Mouse (Mus musculus) heart, embryonic 15.5 days (tissue): ENCODE results near the gene Bud31. TPM values are rescaled to one million over a fixed set of nuclear protein-coding genes. Genes with fewer than 3 reads are reported as not detected.
A peak's percentile ranks its signal among the peaks of the same experiment; 100 is the strongest.

ENCODE experiments used
- ATAC-seq: fragments of 200-750 bp; cut with Nextera tagmentation; replicated peaks from 2 replicates; pipeline ENCODE4 v1.8.0; 2017; ENCODE audit warnings: low read depth, moderate TSS enrichment; ENCODE audit not compliant: insufficient number of reproducible peaks, insufficient read depth, low FRiP score
- H3K27ac ChIP-seq: fragments of 300-500 bp; sonication (generic); 2 replicates; pipeline ENCODE4 v1.5.1; 2015; ENCODE audit warnings: mild to moderate bottlenecking, inconsistent platforms
- H3K27me3 ChIP-seq: fragments of 300-500 bp; sonication (generic); 2 replicates; pipeline ENCODE4 v1.6.1; 2015; ENCODE audit warnings: inconsistent platforms
- H3K36me3 ChIP-seq: fragments of 300-500 bp; sonication (generic); 2 replicates; pipeline ENCODE4 v1.6.1; 2015; ENCODE audit warnings: mild to moderate bottlenecking, inconsistent platforms
- H3K4me1 ChIP-seq: fragments of 300-500 bp; sonication (generic); replicated peaks from 2 replicates; pipeline ENCODE4 v1.6.1; 2015; ENCODE audit warnings: inconsistent platforms
- H3K4me2 ChIP-seq: fragments of 300-500 bp; sonication (generic); 2 replicates; pipeline ENCODE4 v1.6.1; 2015; ENCODE audit warnings: inconsistent platforms, mild to moderate bottlenecking, moderate library complexity
- H3K4me3 ChIP-seq: fragments of 300-500 bp; sonication (generic); 2 replicates; pipeline ENCODE4 v1.5.1; 2015; ENCODE audit warnings: mild to moderate bottlenecking, inconsistent platforms
- H3K9ac ChIP-seq: fragments of 300-500 bp; sonication (generic); 2 replicates; pipeline ENCODE4 v1.6.1; 2015; ENCODE audit warnings: mild to moderate bottlenecking, inconsistent platforms
- H3K9me3 ChIP-seq: fragments of 300-500 bp; sonication (generic); replicated peaks from 2 replicates; pipeline ENCODE4 v1.6.1; 2016; ENCODE audit warnings: inconsistent platforms
- WGBS: fragments of 180-500 bp; shearing (Covaris S2); methylation state at CpG from one replicate; pipeline ENCODE4 v1.1.7; 2015; ENCODE audit warnings: mixed read lengths; 5-methylcytosine and 5-hydroxymethylcytosine counted together
- polyA plus RNA-seq: library from polyadenylated mRNA; unstranded; fragments of >200 nt; fragmentation: Nextera tagmentation; extraction: Ambion mirVana; gene quantifications from 2 replicates; pipeline ENCODE4 v1.2.1, GENCODE M21; 2015

Bud31 gene
- polyA plus RNA-seq, 1 experiment from 2014 or later, result 113 TPM

- 0% methylated on average over 48 of the region's 53 CpGs for WGBS
- peak within 1 kb of the TSS; percentile 87 for H3K9ac ChIP-seq
- peak; percentile 64 for ATAC-seq
- peaks cover 13% of the 10 kb centered on the region; the same call in 1 of the 2 replicates for H3K36me3 ChIP-seq
- peak within 1 kb of the TSS; percentile 86 for H3K27ac ChIP-seq
- no peaks in the 10 kb centered on the region for H3K9me3 ChIP-seq
- H3K4me3 ChIP-seq, result peak within 1 kb of the TSS; percentile 87
- no peaks in the 10 kb centered on the region for H3K27me3 ChIP-seq
- H3K4me1 ChIP-seq, result peaks cover 32% of the 10 kb centered on the region
- H3K4me2 ChIP-seq, result peak within 1 kb of the TSS; percentile 95
These were observed 26.0 kb upstream of the Bud31 start, which contains the start of gene Arpc1b for GRCm38 (mm10) chr5:145114071-145114605. Arpc1b (plus strand) TSS chr5:145114215.

GRCm38 (mm10) chr5:145114606-145115473, 25.3 kb upstream of the Bud31 start:
- 12% methylated on average over 40 of the region's 40 CpGs for WGBS
- peak overlapping the region; percentile 87 for H3K4me3 ChIP-seq
- no peaks in the 10 kb centered on the region for H3K9me3 ChIP-seq
- no peaks in the 10 kb centered on the region for H3K27me3 ChIP-seq
- H3K4me1 ChIP-seq, result peaks cover 32% of the 10 kb centered on the region
- peak; percentile 27 for ATAC-seq
- peak overlapping the region; percentile 95 for H3K4me2 ChIP-seq
- peak overlapping the region; percentile 86 for H3K27ac ChIP-seq
- peak overlapping the region; percentile 87 for H3K9ac ChIP-seq
- peaks cover 6% of the 10 kb centered on the region; the same call in 1 of the 2 replicates for H3K36me3 ChIP-seq

- 92% methylated on average over 5 of the region's 5 CpGs for WGBS
These were observed 24.4 kb upstream of the Bud31 start for GRCm38 (mm10) chr5:145115736-145116135.

GRCm38 (mm10) chr5:145116316-145116715, 23.8 kb upstream of the Bud31 start:
- Histone ChIP-seq H3K4me1 (peaks cover 45% of the 10 kb centered on the region), H3K27ac (peak overlapping the region; percentile 86), H3K36me3 (no peaks in the 10 kb centered on the region; the same call in 1 of the 2 replicates), H3K4me2 (peak overlapping the region; percentile 95), H3K27me3 (no peaks in the 10 kb centered on the region), H3K9me3 (no peaks in the 10 kb centered on the region), H3K9ac (no peak overlapping the region), H3K4me3 (peak overlapping the region; percentile 87)
- 35% methylated on average over 4 of the region's 4 CpGs for WGBS
- ATAC-seq, result peak; percentile 54

More at GRCm38 (mm10) chr5:145115736-145116135, 24.4 kb upstream of the Bud31 start:
- no peak for ATAC-seq
- Histone ChIP-seq H3K27ac (peak overlapping the region; percentile 86), H3K36me3 (no peaks in the 10 kb centered on the region; the same call in 1 of the 2 replicates), H3K9me3 (no peaks in the 10 kb centered on the region), H3K4me1 (peaks cover 39% of the 10 kb centered on the region), H3K4me2 (peak overlapping the region; percentile 95), H3K4me3 (peak overlapping the region; percentile 87), H3K9ac (no peak overlapping the region), H3K27me3 (no peaks in the 10 kb centered on the region)

- peak overlapping the region; percentile 87 for H3K4me3 ChIP-seq
- no peak overlapping the region for H3K9ac ChIP-seq
These were observed 23.2 kb upstream of the Bud31 start for GRCm38 (mm10) chr5:145116916-145117315.

GRCm38 (mm10) chr5:145118005-145118404, 22.2 kb upstream of the Bud31 start:
- WGBS, result 61% methylated on average over 6 of the region's 6 CpGs
- peaks cover 12% of the 10 kb centered on the region; the same call in 1 of the 2 replicates for H3K36me3 ChIP-seq
- no peak overlapping the region; the same call in 1 of the 2 replicates for H3K27ac ChIP-seq
- no peaks in the 10 kb centered on the region for H3K27me3 ChIP-seq
- no peak overlapping the region for H3K4me2 ChIP-seq
- no peaks in the 10 kb centered on the region for H3K9me3 ChIP-seq
- no peak overlapping the region for H3K4me3 ChIP-seq
- ATAC-seq, result no peak
- H3K4me1 ChIP-seq, result peaks cover 54% of the 10 kb centered on the region
- no peak overlapping the region for H3K9ac ChIP-seq

More at GRCm38 (mm10) chr5:145116916-145117315, 23.2 kb upstream of the Bud31 start:
- Histone ChIP-seq H3K4me1 (peaks cover 51% of the 10 kb centered on the region), H3K9me3 (no peaks in the 10 kb centered on the region), H3K27me3 (no peaks in the 10 kb centered on the region), H3K36me3 (peaks cover under 1% of the 10 kb centered on the region; the same call in 1 of the 2 replicates), H3K4me2 (peak overlapping the region; percentile 95), H3K27ac (peak overlapping the region; percentile 86)
- ATAC-seq, result 0 out of 2 replicates have a peak, but pooled peaks have one; percentile 24
- 30% methylated on average over 10 of the region's 10 CpGs for WGBS

GRCm38 (mm10) chr5:145118461-145118860, 21.7 kb upstream of the Bud31 start:
- Histone ChIP-seq H3K27ac (no peak overlapping the region), H3K36me3 (peaks cover 16% of the 10 kb centered on the region; the same call in 1 of the 2 replicates), H3K4me1 (peaks cover 54% of the 10 kb centered on the region), H3K4me2 (no peak overlapping the region), H3K9ac (no peak overlapping the region), H3K4me3 (no peak overlapping the region), H3K9me3 (no peaks in the 10 kb centered on the region), H3K27me3 (no peaks in the 10 kb centered on the region)
- ATAC-seq, result no peak
- WGBS, result 85% methylated on average over 5 of the region's 5 CpGs

GRCm38 (mm10) chr5:145119385-145119784, 20.8 kb upstream of the Bud31 start:
- H3K4me1 ChIP-seq, result peaks cover 49% of the 10 kb centered on the region
- WGBS, result 90% methylated on average over 2 of the region's 2 CpGs
- no peak overlapping the region for H3K9ac ChIP-seq
- no peak overlapping the region for H3K4me2 ChIP-seq
- no peak overlapping the region for H3K27ac ChIP-seq
- ATAC-seq, result no peak
- H3K9me3 ChIP-seq, result no peaks in the 10 kb centered on the region
- H3K36me3 ChIP-seq, result peaks cover 26% of the 10 kb centered on the region; the same call in 1 of the 2 replicates
- H3K27me3 ChIP-seq, result no peaks in the 10 kb centered on the region
- H3K4me3 ChIP-seq, result no peak overlapping the region

GRCm38 (mm10) chr5:145120921-145121320, 19.2 kb upstream of the Bud31 start:
- 50% methylated on average over 7 of the region's 7 CpGs for WGBS
- H3K27me3 ChIP-seq, result no peaks in the 10 kb centered on the region
- peak overlapping the region; percentile 38 for H3K27ac ChIP-seq
- H3K9ac ChIP-seq, result no peak overlapping the region
- H3K4me1 ChIP-seq, result peaks cover 41% of the 10 kb centered on the region
- ATAC-seq, result no peak
- H3K36me3 ChIP-seq, result peaks cover 38% of the 10 kb centered on the region; the same call in 1 of the 2 replicates
- H3K4me3 ChIP-seq, result no peak overlapping the region
- no peak overlapping the region for H3K4me2 ChIP-seq
- H3K9me3 ChIP-seq, result no peaks in the 10 kb centered on the region

GRCm38 (mm10) chr5:145123396-145123795, 16.8 kb upstream of the Bud31 start:
- peaks cover 22% of the 10 kb centered on the region for H3K4me1 ChIP-seq
- H3K27me3 ChIP-seq, result no peaks in the 10 kb centered on the region
- no peaks in the 10 kb centered on the region for H3K9me3 ChIP-seq
- ATAC-seq, result no peak
- H3K27ac ChIP-seq, result no peak overlapping the region
- H3K36me3 ChIP-seq, result peaks cover 59% of the 10 kb centered on the region
- WGBS, result 93% methylated on average over 19 of the region's 19 CpGs
- no peak overlapping the region for H3K4me2 ChIP-seq
- H3K9ac ChIP-seq, result no peak overlapping the region
- no peak overlapping the region for H3K4me3 ChIP-seq

- H3K27ac ChIP-seq, result no peak overlapping the region
- H3K4me2 ChIP-seq, result no peak overlapping the region
- no peak overlapping the region for H3K4me3 ChIP-seq
- no peaks in the 10 kb centered on the region for H3K9me3 ChIP-seq
- peaks cover 86% of the 10 kb centered on the region for H3K36me3 ChIP-seq
- H3K4me1 ChIP-seq, result peaks cover 15% of the 10 kb centered on the region
- no peak for ATAC-seq
- no peaks in the 10 kb centered on the region for H3K27me3 ChIP-seq
- WGBS, result 91% methylated on average over 9 of the region's 9 CpGs
- H3K9ac ChIP-seq, result no peak overlapping the region
These were observed 13.6 kb upstream of the Bud31 start for GRCm38 (mm10) chr5:145126580-145126979.
